Mouse (Mus musculus) gastrocnemius, adult 2 months (tissue): ENCODE data around the gene Wdr77. TPM values are rescaled to one million over a fixed set of nuclear protein-coding genes. Genes with fewer than 3 reads are reported as not detected.
"Not testable (repeated sequence)": the region's sequence is repeated elsewhere in the genome, so short reads cannot be mapped to it uniquely, and the experiment has no call there.

Experiments
- DNase-seq: peaks from one replicate; pipeline ENCODE4 v3.0.0; 2022
- H3K27ac ChIP-seq: fragments of 200-600 bp; 2 replicates; pipeline ENCODE4 v1.8.1; 2022; ENCODE audit warnings: mild to moderate bottlenecking
- H3K4me3 ChIP-seq: fragments of 200-600 bp; 2 replicates; pipeline ENCODE4 v1.8.1; 2022; ENCODE audit warnings: mild to moderate bottlenecking, moderate library complexity
- CTCF ChIP-seq: fragments of 200-600 bp; IDR thresholded peaks from 2 replicates; pipeline ENCODE4 v1.8.1; 2022; ENCODE audit warnings: antibody characterized with exemption, mild to moderate bottlenecking, moderate library complexity
- intact Hi-C: fragments of 180-260 bp; cut with DNase I; formaldehyde crosslinking; loops from one replicate; pipeline ENCODE4 v1.15.1; 2025
- long read RNA-seq, 2 experiments: library from polyadenylated mRNA; stranded (forward); transcript quantifications; one replicate each; pipeline ENCODE4 v2.0.0; 2021
- total RNA-seq, 2 experiments: library from RNA; stranded (reverse); gene quantifications; 2 replicates each; pipeline ENCODE4 v1.2.3; 2021

The Wdr77 gene
- total RNA-seq: 10 to 100 TPM; 29.4 to 30.5 TPM
- long read RNA-seq, experiment 1, transcript Wdr77-201 (10 exons, 3,682 nt): major isoform, 57 of 66 reads
- long read RNA-seq, experiment 1, partial matches to known transcripts: 2 of 66 reads
- long read RNA-seq, experiment 1, other reads (novel, unspliced or antisense): 7 of 66 reads
- long read RNA-seq, experiment 2, transcript Wdr77-201 (10 exons, 3,682 nt): major isoform, 54 of 62 reads
- long read RNA-seq, experiment 2, partial matches to known transcripts: 2 of 62 reads
- long read RNA-seq, experiment 2, other reads (novel, unspliced or antisense): 6 of 62 reads

GRCm38 (mm10) chr3:105958974-105959580 lies at the start of gene Wdr77:
Gene Wdr77, plus strand, starts transcription at chr3:105959369.
- peak within 1 kb of the TSS; percentile 100 for H3K27ac ChIP-seq
- no peak for TF ChIP-seq CTCF
- DNase-seq: peak; percentile 97
- intact Hi-C loops: loop anchor here (5.0 to 10.0 kb wide), 2 partner anchors 272 to 1514 kb away; partner anchors contain the start of gene Ddx20
- H3K4me3 ChIP-seq: peak within 1 kb of the TSS; percentile 99

GRCm38 (mm10) chr3:105910519-105911190 lies 48.5 kb upstream of the Wdr77 start:
- no peak for DNase-seq
- intact Hi-C loops: no loop called here
- Histone ChIP-seq H3K27ac (no peak overlapping the region), H3K4me3 (no peak overlapping the region)
- TF ChIP-seq CTCF: no peak

- Histone ChIP-seq H3K27ac (no peak overlapping the region), H3K4me3 (no peak overlapping the region)
- TF ChIP-seq CTCF: no peak
- intact Hi-C loops: no loop called here
- DNase-seq: no peak
Observed at GRCm38 (mm10) chr3:105912097-105912880, 46.9 kb upstream of the Wdr77 start.

GRCm38 (mm10) chr3:105913839-105914681 lies 45.1 kb upstream of the Wdr77 start:
- no peak for DNase-seq
- H3K4me3 ChIP-seq: no peak overlapping the region
- intact Hi-C loops: no loop called here
- no peak overlapping the region for H3K27ac ChIP-seq
- no peak for TF ChIP-seq CTCF

GRCm38 (mm10) chr3:105915281-105915680 lies 43.9 kb upstream of the Wdr77 start:
- no peak for DNase-seq
- no peak for TF ChIP-seq CTCF
- Histone ChIP-seq H3K4me3 (no peak overlapping the region), H3K27ac (no peak overlapping the region)
- intact Hi-C loops: no loop called here

GRCm38 (mm10) chr3:105916455-105916854 lies 42.7 kb upstream of the Wdr77 start:
- H3K27ac ChIP-seq, H3K4me3 ChIP-seq, intact Hi-C loops, DNase-seq: not testable (repeated sequence)

- intact Hi-C loops: no loop called here
- no peak overlapping the region for H3K27ac ChIP-seq
Observed at GRCm38 (mm10) chr3:105917656-105918354, 41.4 kb upstream of the Wdr77 start.

GRCm38 (mm10) chr3:105918355-105918745 lies 40.8 kb upstream of the Wdr77 start:
- intact Hi-C loops: no loop called here
- H3K27ac ChIP-seq: no peak overlapping the region
- DNase-seq: no peak
- no peak for TF ChIP-seq CTCF
- H3K4me3 ChIP-seq: no peak overlapping the region

More at GRCm38 (mm10) chr3:105917656-105918354, 41.4 kb upstream of the Wdr77 start:
- DNase-seq: no peak
- TF ChIP-seq CTCF: no peak
- no peak overlapping the region for H3K4me3 ChIP-seq

GRCm38 (mm10) chr3:105920743-105921142 lies 38.4 kb upstream of the Wdr77 start:
- H3K4me3 ChIP-seq, DNase-seq, intact Hi-C loops, H3K27ac ChIP-seq: not testable (repeated sequence)

- intact Hi-C loops: no loop called here
- no peak overlapping the region for H3K27ac ChIP-seq
- no peak for DNase-seq
- no peak overlapping the region for H3K4me3 ChIP-seq
- no peak for TF ChIP-seq CTCF
Observed at GRCm38 (mm10) chr3:105921959-105922358, 37.2 kb upstream of the Wdr77 start.

GRCm38 (mm10) chr3:105924616-105925015 lies 34.6 kb upstream of the Wdr77 start:
- Histone ChIP-seq H3K4me3 (no peak overlapping the region), H3K27ac (no peak overlapping the region)
- intact Hi-C loops: no loop called here
- no peak for TF ChIP-seq CTCF
- DNase-seq: no peak
